Mouse (Mus musculus) hindbrain, embryonic 15.5 days (tissue): ENCODE results near the gene Acadm. TPM values are rescaled to one million over a fixed set of nuclear protein-coding genes. Genes with fewer than 3 reads are reported as not detected.

Source experiments
- ATAC-seq: fragments of 200-750 bp; cut with Nextera tagmentation; 2 replicates; pipeline ENCODE4 v1.8.0; 2017; ENCODE audit warnings: low read depth, moderate number of reproducible peaks, moderate TSS enrichment; ENCODE audit not compliant: low FRiP score
- H3K27ac ChIP-seq: fragments of 300-500 bp; sonication (generic); replicated peaks from 2 replicates; pipeline ENCODE4 v1.5.1; 2015; ENCODE audit warnings: mild to moderate bottlenecking, inconsistent platforms
- H3K27me3 ChIP-seq: fragments of 300-500 bp; sonication (generic); 2 replicates; pipeline ENCODE4 v1.6.1; 2015; ENCODE audit warnings: control low read depth, inconsistent platforms
- H3K36me3 ChIP-seq: fragments of 300-500 bp; sonication (generic); 2 replicates; pipeline ENCODE4 v1.6.1; 2015; ENCODE audit warnings: control low read depth, inconsistent platforms
- H3K4me1 ChIP-seq: fragments of 300-500 bp; sonication (generic); replicated peaks from 2 replicates; pipeline ENCODE4 v1.6.1; 2015; ENCODE audit warnings: control low read depth, inconsistent platforms
- H3K4me2 ChIP-seq: fragments of 300-500 bp; sonication (generic); 2 replicates; pipeline ENCODE4 v1.6.1; 2015; ENCODE audit warnings: moderate library complexity, mild to moderate bottlenecking, inconsistent platforms
- H3K4me3 ChIP-seq: fragments of 300-500 bp; sonication (generic); 2 replicates; pipeline ENCODE4 v1.5.1; 2015; ENCODE audit warnings: mild to moderate bottlenecking, inconsistent platforms
- H3K9ac ChIP-seq: fragments of 300-500 bp; sonication (generic); 2 replicates; pipeline ENCODE4 v1.6.1; 2015; ENCODE audit warnings: inconsistent platforms
- H3K9me3 ChIP-seq: fragments of 300-500 bp; sonication (generic); 2 replicates; pipeline ENCODE4 v1.6.1; 2016; ENCODE audit warnings: control low read depth, inconsistent platforms
- WGBS: fragments of 180-500 bp; shearing (Covaris S2); methylation state at CpG from one replicate; pipeline ENCODE4 v1.1.7; 2015; 5-methylcytosine and 5-hydroxymethylcytosine counted together
- polyA plus RNA-seq: library from polyadenylated mRNA; unstranded; fragments of >200 nt; fragmentation: Nextera tagmentation; extraction: Ambion mirVana; gene quantifications from 2 replicates; pipeline ENCODE4 v1.2.1, GENCODE M21; 2015

Acadm gene
- polyA plus RNA-seq, 1 experiment from 2014 or later, result 63.1 TPM

DNA sequence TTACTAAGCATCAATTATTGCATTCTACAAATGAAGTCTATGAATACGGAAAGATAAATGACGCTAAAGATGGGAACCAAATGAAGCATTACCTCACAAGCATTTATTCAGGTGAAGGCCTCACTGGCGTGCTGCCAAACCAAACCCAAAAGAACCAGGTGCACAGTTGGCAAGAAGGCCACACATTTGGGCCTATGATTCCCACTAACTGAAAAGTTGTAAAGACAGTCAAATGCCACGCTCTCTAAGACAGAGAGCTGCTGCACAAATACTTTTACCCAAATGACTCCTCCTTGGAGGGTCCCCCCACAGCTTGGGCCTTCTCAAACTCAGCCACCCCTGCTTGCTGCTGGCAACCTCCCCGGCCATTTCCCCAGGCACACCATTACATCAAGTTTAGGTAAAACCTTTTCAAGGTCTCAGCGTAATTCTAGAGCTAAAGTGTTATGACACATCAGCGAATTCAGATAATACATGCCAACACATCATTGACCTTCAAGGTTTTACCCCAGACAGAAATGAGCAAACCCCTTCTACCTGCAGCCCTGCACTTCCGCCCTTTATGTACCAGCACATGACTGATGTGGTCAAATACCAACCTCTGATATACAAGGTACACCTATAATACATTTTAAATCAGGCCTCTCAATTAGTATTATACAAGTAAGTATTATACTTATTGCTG lies 33.1 kb downstream of the Acadm start:
- Histone ChIP-seq H3K4me2 (peak overlapping the region; percentile 66), H3K4me1 (peaks cover 49% of the 10 kb centered on the region), H3K9ac (peak overlapping the region; percentile 87), H3K27ac (no peak overlapping the region), H3K4me3 (peak overlapping the region; percentile 66), H3K36me3 (peaks cover 43% of the 10 kb centered on the region), H3K27me3 (no peaks in the 10 kb centered on the region), H3K9me3 (no peaks in the 10 kb centered on the region)
- 47% methylated on average over 8 of the region's 8 CpGs for WGBS
- no peak for ATAC-seq

DNA sequence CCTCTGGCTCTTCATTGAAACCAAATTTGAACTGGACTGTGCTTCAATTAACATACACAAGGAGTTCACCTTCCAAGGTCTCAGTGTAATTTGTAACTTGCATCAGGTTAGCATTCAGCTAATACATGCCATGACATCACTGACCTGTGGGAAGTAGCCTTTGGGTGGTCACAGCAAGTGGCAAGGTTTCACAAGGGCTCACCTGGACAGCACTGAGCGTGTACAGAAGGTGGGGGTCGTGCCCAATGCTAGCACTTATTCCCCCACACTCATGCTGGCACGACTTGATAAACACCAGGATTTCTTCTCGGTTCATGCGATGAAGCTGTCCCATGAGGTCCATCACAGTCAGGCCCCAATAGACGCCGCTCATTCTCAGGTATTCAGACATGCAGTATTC lies 33.9 kb downstream of the Acadm start:
- Histone ChIP-seq H3K9me3 (no peaks in the 10 kb centered on the region), H3K27ac (no peak overlapping the region), H3K27me3 (no peaks in the 10 kb centered on the region), H3K4me1 (peaks cover 49% of the 10 kb centered on the region), H3K4me3 (peak overlapping the region; percentile 66; the same call in 1 of the 2 replicates), H3K9ac (no peak overlapping the region; the same call in 1 of the 2 replicates), H3K4me2 (peak overlapping the region; percentile 66), H3K36me3 (peaks cover 52% of the 10 kb centered on the region)
- no peak for ATAC-seq
- WGBS, result 75% methylated on average over 7 of the region's 7 CpGs

DNA sequence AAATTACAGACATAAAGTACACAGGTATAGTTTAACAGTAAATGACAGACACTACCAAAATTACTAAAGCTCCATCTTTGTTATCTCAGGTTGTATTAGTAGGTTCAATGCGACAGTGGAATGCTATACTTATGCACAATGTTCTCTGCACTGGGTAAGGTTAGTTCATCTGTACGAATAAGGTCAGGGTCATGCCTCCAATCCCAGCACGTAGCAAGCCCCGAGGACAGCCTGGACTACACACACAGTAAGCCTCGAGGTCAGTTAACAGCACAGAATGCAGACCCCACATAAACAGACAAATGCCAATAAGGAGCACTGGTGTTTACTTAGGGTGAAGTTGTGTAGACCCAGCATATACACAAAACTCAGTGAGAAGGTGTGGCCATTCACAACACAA lies 35.5 kb downstream of the Acadm start:
- H3K36me3 ChIP-seq, result peaks cover 61% of the 10 kb centered on the region
- 77% methylated on average over 5 of the region's 5 CpGs for WGBS

DNA sequence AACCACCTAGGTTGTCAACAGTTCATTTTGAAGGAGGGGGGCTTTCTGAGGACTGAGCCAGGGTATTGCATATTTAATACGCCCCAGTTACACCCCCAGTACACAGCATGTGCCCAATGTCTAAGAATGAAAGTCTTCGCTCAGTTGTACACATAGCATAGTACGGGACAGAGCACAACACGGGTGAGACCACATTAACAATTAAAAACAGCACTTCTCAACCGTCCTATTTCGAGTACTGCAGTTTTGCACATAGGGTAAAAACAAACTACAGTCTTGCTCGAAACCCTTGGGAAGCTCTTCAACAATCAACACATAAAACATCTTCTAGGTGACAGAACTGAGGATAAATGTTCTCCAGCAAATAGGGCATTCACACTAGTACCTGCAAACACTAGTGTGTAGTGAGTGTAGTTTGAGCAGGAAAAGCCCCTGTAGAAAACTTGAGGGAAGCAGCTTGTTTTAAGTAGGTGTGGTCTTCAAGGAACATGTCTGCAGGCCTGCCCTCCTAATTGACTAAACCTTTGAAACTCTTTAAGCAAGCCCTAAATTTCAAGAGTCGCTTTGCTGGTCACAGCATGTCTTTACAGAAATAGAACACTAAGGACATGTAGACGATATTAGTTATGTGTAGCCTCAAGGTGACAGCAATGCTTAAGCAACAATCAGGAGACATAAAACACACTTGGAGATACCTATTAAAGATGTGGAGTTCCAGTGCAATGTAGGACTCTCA lies 38.1 kb downstream of the Acadm start, which contains the start of gene Msh4:
Gene Msh4, minus strand, starts transcription at position 3 of the 736 bp plus-strand sequence.
- Histone ChIP-seq H3K4me2 (no peak within 1 kb of the TSS), H3K9me3 (no peaks in the 10 kb centered on the region), H3K27ac (no peak within 1 kb of the TSS), H3K4me3 (no peak within 1 kb of the TSS), H3K27me3 (no peaks in the 10 kb centered on the region), H3K4me1 (peaks cover 33% of the 10 kb centered on the region), H3K36me3 (peaks cover 66% of the 10 kb centered on the region), H3K9ac (no peak within 1 kb of the TSS)
- peak; percentile 20; the same call in 1 of the 2 replicates for ATAC-seq
- WGBS, result 83% methylated on average over 9 of the region's 9 CpGs

More for the DNA sequence above, 35.5 kb downstream of the Acadm start:
- no peak overlapping the region for H3K9ac ChIP-seq
- no peak overlapping the region for H3K4me3 ChIP-seq
- no peaks in the 10 kb centered on the region for H3K27me3 ChIP-seq
- H3K27ac ChIP-seq, result no peak overlapping the region
- ATAC-seq, result no peak
- no peaks in the 10 kb centered on the region for H3K9me3 ChIP-seq
- no peak overlapping the region for H3K4me2 ChIP-seq
- H3K4me1 ChIP-seq, result peaks cover 48% of the 10 kb centered on the region

DNA sequence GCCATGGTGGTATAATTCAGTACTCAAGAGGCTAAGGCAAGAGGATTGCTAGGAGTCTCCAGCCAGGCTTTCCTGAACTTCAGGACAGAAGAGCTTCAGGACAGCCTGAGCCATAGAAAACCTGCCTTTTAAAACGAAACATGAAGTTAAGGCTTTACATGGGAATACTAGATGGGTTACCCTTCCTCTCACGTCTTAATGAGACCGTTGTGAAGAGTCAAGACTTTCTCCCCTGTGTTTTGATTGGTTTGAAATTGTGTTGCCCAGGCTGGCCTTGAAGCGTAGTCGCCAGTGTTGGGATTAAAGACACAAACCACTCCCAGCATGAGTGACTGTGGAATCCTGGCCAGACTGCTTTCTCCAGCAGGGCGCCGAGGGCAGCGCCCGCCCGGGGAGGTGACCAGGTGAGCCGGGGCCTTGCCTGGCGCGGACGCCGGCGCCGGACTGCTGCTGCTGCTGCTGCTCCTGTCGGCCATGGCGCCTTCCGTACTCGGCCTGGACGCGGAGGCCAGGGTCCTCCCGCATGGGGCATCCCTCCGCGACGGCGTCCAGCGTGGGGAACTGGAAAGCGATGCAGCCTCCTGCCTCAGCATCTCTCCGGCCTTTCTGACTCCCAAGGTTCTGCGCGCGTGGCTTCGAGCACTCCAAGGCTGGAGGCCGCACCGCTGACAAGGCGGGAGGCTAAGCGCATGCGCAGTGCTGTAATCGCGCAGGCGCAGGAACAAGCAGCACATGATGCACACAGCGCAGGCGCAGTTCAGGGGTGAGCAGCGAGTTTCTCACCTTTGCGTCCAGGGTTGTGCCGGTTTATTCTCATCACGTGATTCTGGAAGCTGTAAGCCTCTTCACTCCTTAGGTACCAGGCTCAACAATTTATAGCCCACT lies 38.9 kb downstream of the Acadm start:
- no peak overlapping the region for H3K4me3 ChIP-seq
- ATAC-seq, result peak; percentile 49; the same call in 1 of the 2 replicates
- 87% methylated on average over 49 of the region's 49 CpGs for whole genome bisulfite sequencing
- no peak overlapping the region for H3K4me2 ChIP-seq
- peaks cover 62% of the 10 kb centered on the region for H3K36me3 ChIP-seq
- no peak overlapping the region for H3K27ac ChIP-seq
- H3K9ac ChIP-seq, result no peak overlapping the region
- no peaks in the 10 kb centered on the region for H3K9me3 ChIP-seq
- peaks cover 25% of the 10 kb centered on the region for H3K4me1 ChIP-seq
- H3K27me3 ChIP-seq, result no peaks in the 10 kb centered on the region

DNA sequence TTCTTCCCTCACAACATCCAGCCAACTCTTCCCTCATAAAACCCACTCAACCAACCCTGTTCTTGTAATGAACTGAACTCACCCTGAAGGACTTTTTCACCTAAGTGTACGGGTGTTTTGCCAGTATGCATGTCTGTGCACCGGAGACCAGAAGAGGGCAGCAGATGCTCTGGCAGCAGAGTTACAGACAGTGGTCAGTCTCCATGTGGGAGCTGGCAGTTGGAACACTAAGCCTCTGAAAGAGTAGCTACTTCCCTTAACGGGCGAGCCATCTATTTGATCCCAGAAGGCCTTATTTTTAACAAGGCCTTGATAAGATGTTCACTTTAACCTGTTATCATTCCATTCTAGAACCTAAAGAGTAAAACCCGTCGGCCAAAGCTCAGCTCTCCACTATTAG lies 39.8 kb downstream of the Acadm start:
- ATAC-seq, result no peak
- no peak overlapping the region for H3K4me3 ChIP-seq
- WGBS, result 67% methylated on average over 6 of the region's 6 CpGs
- H3K4me1 ChIP-seq, result peaks cover 17% of the 10 kb centered on the region
- H3K4me2 ChIP-seq, result no peak overlapping the region
- H3K27ac ChIP-seq, result no peak overlapping the region
- H3K36me3 ChIP-seq, result peaks cover 53% of the 10 kb centered on the region
- no peaks in the 10 kb centered on the region for H3K9me3 ChIP-seq
- H3K9ac ChIP-seq, result no peak overlapping the region
- no peaks in the 10 kb centered on the region for H3K27me3 ChIP-seq

DNA sequence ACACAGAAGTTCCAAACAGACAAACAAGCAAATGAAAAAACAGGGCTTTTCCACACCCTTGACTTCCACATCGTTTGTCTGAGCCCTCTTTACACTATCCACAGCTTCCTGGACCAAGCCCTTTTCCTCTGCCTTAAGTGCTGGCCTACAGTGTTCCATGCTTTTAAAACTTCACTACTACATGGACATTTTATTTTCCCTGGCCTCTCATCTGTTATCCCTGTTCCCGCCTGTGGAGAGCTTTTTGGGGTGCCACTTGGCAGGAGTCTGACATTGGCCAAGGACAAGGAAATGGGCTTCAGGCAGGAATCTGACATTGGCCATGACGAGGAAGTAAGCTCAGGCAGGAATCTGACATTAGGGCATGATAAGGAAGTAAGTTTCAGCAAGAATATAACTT lies 41.8 kb downstream of the Acadm start:
- H3K27ac ChIP-seq, result no peak overlapping the region
- no peaks in the 10 kb centered on the region for H3K9me3 ChIP-seq
- ATAC-seq, result no peak
- 73% methylated on average over 3 of the region's 3 CpGs for WGBS
- H3K4me1 ChIP-seq, result no peaks in the 10 kb centered on the region
- H3K4me2 ChIP-seq, result no peak overlapping the region
- no peaks in the 10 kb centered on the region for H3K27me3 ChIP-seq
- H3K4me3 ChIP-seq, result no peak overlapping the region
- peaks cover 35% of the 10 kb centered on the region for H3K36me3 ChIP-seq
- H3K9ac ChIP-seq, result no peak overlapping the region

DNA sequence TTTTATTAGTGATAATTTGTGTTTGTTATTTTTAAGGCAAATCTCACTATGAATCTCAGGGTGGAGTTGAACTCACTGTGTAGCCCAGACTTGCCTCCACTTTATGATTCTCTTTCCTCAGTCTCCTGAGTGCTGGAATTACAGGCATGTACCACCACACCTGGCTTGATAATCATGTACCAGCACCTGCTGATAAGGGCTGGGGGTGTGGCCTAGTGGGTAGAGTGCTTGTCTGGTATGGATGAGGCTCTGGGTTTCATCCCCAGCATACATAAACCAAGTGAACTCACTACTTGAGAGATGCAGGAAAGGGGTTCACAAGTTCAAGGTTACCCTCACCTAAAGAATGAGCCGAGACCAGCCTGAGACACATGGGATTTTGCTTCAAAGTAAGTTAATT lies 42.5 kb downstream of the Acadm start:
- Histone ChIP-seq H3K4me2 (no peak overlapping the region), H3K36me3 (peaks cover 28% of the 10 kb centered on the region), H3K27ac (no peak overlapping the region), H3K9me3 (no peaks in the 10 kb centered on the region), H3K9ac (no peak overlapping the region), H3K27me3 (no peaks in the 10 kb centered on the region), H3K4me3 (no peak overlapping the region), H3K4me1 (no peaks in the 10 kb centered on the region)
- no peak for ATAC-seq
- WGBS, result 87% methylated on average over 1 of the region's 1 CpGs

DNA sequence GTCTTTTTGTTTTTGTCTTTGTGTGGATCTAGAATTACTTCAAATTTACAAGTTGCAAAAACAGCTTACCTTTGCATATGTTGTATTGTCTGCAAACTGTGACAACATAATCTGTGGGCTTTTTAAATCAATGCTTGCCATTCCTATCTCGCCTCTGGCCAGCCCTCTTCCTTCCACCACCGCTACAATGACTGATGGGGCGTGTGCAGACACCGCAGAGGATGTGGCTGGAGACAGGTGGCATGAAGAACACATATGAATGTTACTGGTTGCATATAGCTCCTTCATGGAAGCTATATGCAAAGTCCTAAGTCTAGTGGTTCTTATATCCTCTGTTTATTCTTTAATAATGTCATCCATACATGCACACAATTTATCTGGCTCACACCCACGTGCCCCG lies 47.2 kb downstream of the Acadm start:
- no peak overlapping the region for H3K4me3 ChIP-seq
- no peaks in the 10 kb centered on the region for H3K4me1 ChIP-seq
- no peak overlapping the region for H3K4me2 ChIP-seq
- no peaks in the 10 kb centered on the region for H3K27me3 ChIP-seq
- H3K27ac ChIP-seq, result no peak overlapping the region
- H3K36me3 ChIP-seq, result no peaks in the 10 kb centered on the region
- WGBS, result 76% methylated on average over 6 of the region's 6 CpGs
- no peak for ATAC-seq
- H3K9me3 ChIP-seq, result no peaks in the 10 kb centered on the region
- H3K9ac ChIP-seq, result no peak overlapping the region

DNA sequence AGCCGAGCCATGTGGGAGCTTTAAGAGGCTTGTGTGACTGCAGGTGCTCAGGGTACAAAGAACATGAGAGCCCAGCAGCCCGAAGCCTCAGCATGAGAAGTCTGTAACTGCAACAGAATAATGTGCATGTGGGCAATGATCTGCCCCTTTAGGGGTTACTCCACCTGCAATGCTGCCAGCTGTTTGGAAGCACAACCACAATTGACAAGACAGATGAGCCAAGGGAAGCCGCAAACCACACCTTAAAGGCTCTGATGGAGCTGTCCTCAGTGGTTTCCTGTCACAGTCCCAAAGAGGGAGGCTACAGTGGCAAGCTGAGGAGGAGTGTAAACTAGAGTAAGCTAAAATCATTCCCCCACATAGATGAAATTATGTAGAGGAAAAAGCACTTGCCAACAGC lies 49.0 kb downstream of the Acadm start:
- 75% methylated on average over 3 of the region's 3 CpGs for WGBS
- no peaks in the 10 kb centered on the region for H3K36me3 ChIP-seq

DNA sequence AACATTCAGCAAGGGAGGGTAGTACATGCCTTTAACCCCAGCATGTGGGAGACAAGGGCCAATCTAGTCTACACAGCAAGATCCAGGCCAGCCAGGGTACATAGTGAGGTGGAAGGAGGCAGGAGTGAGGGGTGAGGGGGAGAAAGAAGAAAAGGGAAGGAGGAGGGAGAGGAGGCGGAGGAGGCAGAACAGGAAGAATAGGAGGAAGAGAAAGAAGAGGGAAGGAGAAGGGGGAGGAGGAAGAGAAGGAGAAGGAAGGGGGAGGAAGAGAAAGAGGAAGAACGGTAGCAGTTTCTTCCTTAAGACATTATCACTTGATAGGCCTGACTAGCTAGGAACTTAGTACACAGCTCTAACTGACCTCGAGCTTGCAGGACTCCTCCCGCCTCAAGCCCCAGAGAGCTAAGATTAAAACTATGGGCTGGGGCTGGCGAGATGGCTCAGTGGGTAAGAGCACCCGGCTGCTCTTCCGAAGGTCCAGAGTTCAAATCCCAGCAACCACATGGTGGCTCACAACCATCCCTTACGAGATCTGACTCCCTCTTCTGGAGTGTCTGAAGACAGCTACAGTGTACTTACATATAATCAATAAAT lies 55.1 kb downstream of the Acadm start:
- 79% methylated on average over 8 of the region's 8 CpGs for WGBS
- no peak for ATAC-seq
- no peak overlapping the region for H3K4me3 ChIP-seq
- no peak overlapping the region for H3K9ac ChIP-seq
- H3K4me2 ChIP-seq, result no peak overlapping the region
- H3K27ac ChIP-seq, result no peak overlapping the region
- H3K36me3 ChIP-seq, result no peaks in the 10 kb centered on the region
- no peaks in the 10 kb centered on the region for H3K4me1 ChIP-seq
- no peaks in the 10 kb centered on the region for H3K27me3 ChIP-seq
- H3K9me3 ChIP-seq, result no peaks in the 10 kb centered on the region

More for the DNA sequence above, 49.0 kb downstream of the Acadm start:
- ATAC-seq, result no peak
- H3K27ac ChIP-seq, result no peak overlapping the region
- H3K9me3 ChIP-seq, result no peaks in the 10 kb centered on the region
- H3K9ac ChIP-seq, result no peak overlapping the region
- H3K4me3 ChIP-seq, result no peak overlapping the region
- H3K27me3 ChIP-seq, result no peaks in the 10 kb centered on the region
- H3K4me2 ChIP-seq, result no peak overlapping the region
- no peaks in the 10 kb centered on the region for H3K4me1 ChIP-seq
